Mouse (Mus musculus): ENCODE results near the gene Spata31d1a.

GRCm38 (mm10) chr13:59695781-59696180 is 14.3 kb downstream of the Spata31d1a start:
- TF ChIP-seq CTCF (IDR thresholded peaks at IDR 0.05; ENCODE audit: borderline replicate concordance, insufficient read depth, low read length) (no peak), POLR2A (IDR thresholded peaks at IDR 0.05; ENCODE audit: low read depth, low read length) (no peak)
